Mouse (Mus musculus) cerebellum, adult 2 months (tissue): Measurements from ENCODE around the gene AC131692.1.

Experiments used
- CTCF ChIP-seq: fragments of 200-500 bp; IDR thresholded peaks from 2 replicates; pipeline ENCODE4 v1.5.1; 2011; ENCODE audit warnings: low read depth, mild to moderate bottlenecking, control low read depth, low read length, moderate library complexity, borderline replicate concordance; ENCODE audit not compliant: insufficient read depth
- POLR2A ChIP-seq: fragments of 200-500 bp; IDR thresholded peaks from 2 replicates; pipeline ENCODE4 v1.6.1; 2011; ENCODE audit warnings: low read length, control low read depth, borderline replicate concordance; ENCODE audit not compliant: insufficient read depth

DNA sequence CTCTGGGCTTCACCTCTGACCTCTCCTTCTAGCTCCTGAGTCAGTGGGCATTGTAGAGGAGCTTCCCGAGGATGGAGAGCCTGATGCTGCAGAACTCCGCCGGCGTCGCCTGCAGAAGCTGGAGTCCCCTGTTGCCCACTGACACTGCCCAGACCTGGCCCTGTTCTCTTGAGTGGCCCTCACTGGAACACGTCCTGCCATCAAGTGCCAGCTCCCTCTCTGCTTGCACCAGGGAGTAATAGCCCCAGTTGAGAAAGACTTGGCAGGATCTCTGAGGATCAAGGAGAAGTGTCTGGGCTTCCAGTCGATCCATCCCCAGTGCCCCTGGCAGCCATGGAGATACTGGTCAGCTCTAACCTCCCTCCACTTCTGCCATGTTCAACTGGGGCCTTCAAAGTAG is 41.7 kb upstream of the AC131692.1 start:
- TF ChIP-seq CTCF (no peak), POLR2A (no peak)
